Comparison of ENCODE assay signal across 24 mouse cellular contexts in genomic region chr10:28087749-28088148, GRCm38 (mm10). TPM values are rescaled to one million over a fixed set of nuclear protein-coding genes. Genes with fewer than 3 reads are reported as not detected.
DNase-seq lines count a peak whose midpoint lies in the region; ATAC-seq and TF ChIP-seq lines count a peak whose summit lies in the region.
"Had no signal": no experiment of that assay in that cellular context is flagged by ENCODE, and none has a peak within 500 bp of the region (broad histone marks: within the 10 kb centered on the region; RNA-seq: fewer than 3 reads in every experiment).

No protein-coding gene starts in this region.

- POLR2A ChIA-PET in Patski (lab: Charles Lee), result no interaction called here

- no peak overlapping the region for H3K4me3 ChIP-seq in kidney, postnatal 0 days (replicated peaks; ENCODE audit: low read depth, low read length)
- H3K4me3 ChIP-seq in E14TG2a.4 (replicated peaks; ENCODE audit: low read length), result peak overlapping the region; percentile 45
- H3K4me3 ChIP-seq in liver, postnatal 0 days (ENCODE audit: low read depth, low read length), result no peak overlapping the region
- H3K4me3 ChIP-seq: erythroblast, embryonic 14.5 days; forebrain, embryonic 12.5 days; heart, embryonic 15.5 days; left cerebral cortex, adult 2 months; limb, embryonic 13.5 days; midbrain, embryonic 10.5 days; myocyte; neural tube, embryonic 12.5 days had no signal

- CTCF ChIA-PET in Patski (lab: Charles Lee), result interaction anchor here (1.3 kb wide), 1 partner anchor 9 kb away, joined by 6 read pairs; no protein-coding TSS in a partner anchor

- DNase-seq in kidney, postnatal 0 days (ENCODE audit: low spot score), result no peak
- DNase-seq in kidney, adult 18-20 months, result no peak
- DNase-seq in Patski (ENCODE audit: low read depth, low spot score), result no peak
- no peak for DNase-seq in liver, postnatal 0 days
- DNase-seq in thymus, postnatal 0 days (ENCODE audit: low spot score), result no peak
- DNase-seq: cerebellum, adult 2 months; cerebellum, postnatal 14 days; forebrain, postnatal 0 days; lung, adult 2 months; right cerebral cortex, adult 18-20 months; spleen, adult 18-20 months; thymus, adult 2 months; thymus, postnatal 4 days had no signal

- no peak for ATAC-seq in kidney, postnatal 0 days (replicated peaks; ENCODE audit: low FRiP score, low read depth)
- peak; percentile 15 for ATAC-seq in Patski
- peak; percentile 65; the same call in 1 of the 2 replicates for ATAC-seq in liver, postnatal 0 days
- no peak for ATAC-seq in cerebellum, adult (ENCODE audit: insufficient number of reproducible peaks, low FRiP score, low TSS enrichment)
- ATAC-seq: forebrain, postnatal 0 days; hindbrain, embryonic 16.5 days had no signal

- no peak overlapping the region for H3K4me2 ChIP-seq in kidney, postnatal 0 days (ENCODE audit: low read length)
- H3K4me2 ChIP-seq in liver, postnatal 0 days (ENCODE audit: low read depth, low read length), result no peak overlapping the region
- H3K4me2 ChIP-seq: forebrain, embryonic 12.5 days; heart, embryonic 15.5 days; limb, embryonic 13.5 days; neural tube, embryonic 12.5 days had no signal

- TF ChIP-seq CTCF in kidney, postnatal 0 days (IDR thresholded peaks at IDR 0.05; ENCODE audit: low read depth), result no peak
- no peak for TF ChIP-seq CTCF in E14TG2a.4 (conservative IDR thresholded peaks at IDR 0.05; ENCODE audit: low read length)
- no peak for TF ChIP-seq CTCF in Patski (IDR thresholded peaks at IDR 0.05)
- no peak for TF ChIP-seq CTCF in liver, postnatal 0 days (IDR thresholded peaks at IDR 0.05; ENCODE audit: low read depth)

- 71% methylated on average over 3 of the region's 3 CpGs for WGBS in kidney, postnatal 0 days
- WGBS in liver, postnatal 0 days (ENCODE audit: insufficient replicate concordance), result 53% methylated on average over 3 of the region's 3 CpGs

- no peak for TF ChIP-seq EP300 in liver, postnatal 0 days (IDR thresholded peaks at IDR 0.05; ENCODE audit: low read depth)

- H3K36me3 ChIP-seq in kidney, postnatal 0 days (ENCODE audit: insufficient read depth, low read length), result no peaks in the 10 kb centered on the region
- H3K36me3 ChIP-seq in E14TG2a.4 (ENCODE audit: insufficient read depth, low read length), result 0 out of 2 replicates have a peak, but pooled peaks cover 8% of the 10 kb centered on the region
- no peaks in the 10 kb centered on the region for H3K36me3 ChIP-seq in liver, postnatal 0 days (replicated peaks; ENCODE audit: insufficient read depth, low read length)
- H3K36me3 ChIP-seq: forebrain, embryonic 12.5 days; heart, embryonic 15.5 days; limb, embryonic 13.5 days; midbrain, embryonic 10.5 days; neural tube, embryonic 12.5 days had no signal

- no peaks in the 10 kb centered on the region for H3K27me3 ChIP-seq in kidney, postnatal 0 days (ENCODE audit: insufficient read depth, low read length)
- H3K27me3 ChIP-seq in E14TG2a.4 (ENCODE audit: insufficient read depth, low read length), result no peaks in the 10 kb centered on the region
- H3K27me3 ChIP-seq in Patski, result no peaks in the 10 kb centered on the region
- no peaks in the 10 kb centered on the region for H3K27me3 ChIP-seq in liver, postnatal 0 days (ENCODE audit: insufficient read depth, low read length)
- H3K27me3 ChIP-seq: forebrain, embryonic 12.5 days; heart, embryonic 15.5 days; limb, embryonic 13.5 days; neural tube, embryonic 12.5 days had no signal

- H3K9ac ChIP-seq in kidney, postnatal 0 days (ENCODE audit: low read depth, low read length), result no peak overlapping the region
- no peak overlapping the region for H3K9ac ChIP-seq in liver, postnatal 0 days (replicated peaks)
- H3K9ac ChIP-seq: forebrain, embryonic 12.5 days; forebrain, postnatal 0 days; heart, embryonic 15.5 days; limb, embryonic 13.5 days; neural tube, embryonic 12.5 days had no signal

- in situ Hi-C loops in Patski (cut with MboI; ENCODE audit: low pct_unique_long_range_greater_than_20kb), result no loop called here

- 0 out of 2 replicates have a peak overlapping the region, but pooled peaks have one; percentile 16 for H3K27ac ChIP-seq in kidney, postnatal 0 days
- H3K27ac ChIP-seq in liver, postnatal 0 days (ENCODE audit: low read depth), result peak overlapping the region; percentile 79
- H3K27ac ChIP-seq: forebrain, embryonic 12.5 days; heart, embryonic 15.5 days; left cerebral cortex, adult 2 months; limb, embryonic 13.5 days; midbrain, embryonic 10.5 days; neural tube, embryonic 12.5 days had no signal

- H3K9me3 ChIP-seq in kidney, postnatal 0 days (replicated peaks; ENCODE audit: low read length), result no peaks in the 10 kb centered on the region
- peaks cover 14% of the 10 kb centered on the region for H3K9me3 ChIP-seq in E14TG2a.4 (ENCODE audit: low read length)
- H3K9me3 ChIP-seq in liver, postnatal 0 days (ENCODE audit: low read length), result no peaks in the 10 kb centered on the region
- H3K9me3 ChIP-seq: forebrain, embryonic 12.5 days; heart, embryonic 15.5 days; limb, embryonic 13.5 days; midbrain, embryonic 10.5 days; neural tube, embryonic 12.5 days had no signal

- H3K4me1 ChIP-seq in kidney, postnatal 0 days (replicated peaks; ENCODE audit: insufficient read depth, low read length), result no peaks in the 10 kb centered on the region
- H3K4me1 ChIP-seq in E14TG2a.4 (replicated peaks; ENCODE audit: low read depth, low read length), result peaks cover 76% of the 10 kb centered on the region
- peaks cover 4% of the 10 kb centered on the region; the same call in 1 of the 2 replicates for H3K4me1 ChIP-seq in liver, postnatal 0 days (ENCODE audit: insufficient read depth)
- H3K4me1 ChIP-seq: neural tube, embryonic 12.5 days had no signal

RNA-seq across cellular contexts. Expression of gene Ptprk, which starts 13.1 kb away (rescaled TPM):
- polyA plus RNA-seq in kidney, postnatal 0 days (2015; fragmentation: Nextera tagmentation; extraction: Ambion mirVana), result 24.5 and 24.6 TPM in 2 replicates
- polyA plus RNA-seq in Patski (2021), result 88.2 TPM
- 9.1 and 11.1 TPM in 2 replicates for polyA plus RNA-seq in liver, postnatal 0 days (2015; fragmentation: Nextera tagmentation; extraction: Ambion mirVana)
- polyA plus RNA-seq in thymus, postnatal 0 days (2015; fragmentation: Nextera tagmentation; extraction: Ambion mirVana), result 5.3 and 6.6 TPM in 2 replicates

Comparison
In these comparisons a context has a peak if more than half of its experiments do, and no peak if none do; other contexts are left out.
1. ATAC-seq: peak in Patski (single experiment) and liver, postnatal 0 days (single experiment); none in kidney, postnatal 0 days (single experiment) and cerebellum, adult (single experiment).